Mouse (Mus musculus): ENCODE measurements around the gene Gm49776.
"Not testable (repeated sequence)": the region's sequence is repeated elsewhere in the genome, so short reads cannot be mapped to it uniquely, and the experiment has no call there.

The Gm49776 gene

DNA sequence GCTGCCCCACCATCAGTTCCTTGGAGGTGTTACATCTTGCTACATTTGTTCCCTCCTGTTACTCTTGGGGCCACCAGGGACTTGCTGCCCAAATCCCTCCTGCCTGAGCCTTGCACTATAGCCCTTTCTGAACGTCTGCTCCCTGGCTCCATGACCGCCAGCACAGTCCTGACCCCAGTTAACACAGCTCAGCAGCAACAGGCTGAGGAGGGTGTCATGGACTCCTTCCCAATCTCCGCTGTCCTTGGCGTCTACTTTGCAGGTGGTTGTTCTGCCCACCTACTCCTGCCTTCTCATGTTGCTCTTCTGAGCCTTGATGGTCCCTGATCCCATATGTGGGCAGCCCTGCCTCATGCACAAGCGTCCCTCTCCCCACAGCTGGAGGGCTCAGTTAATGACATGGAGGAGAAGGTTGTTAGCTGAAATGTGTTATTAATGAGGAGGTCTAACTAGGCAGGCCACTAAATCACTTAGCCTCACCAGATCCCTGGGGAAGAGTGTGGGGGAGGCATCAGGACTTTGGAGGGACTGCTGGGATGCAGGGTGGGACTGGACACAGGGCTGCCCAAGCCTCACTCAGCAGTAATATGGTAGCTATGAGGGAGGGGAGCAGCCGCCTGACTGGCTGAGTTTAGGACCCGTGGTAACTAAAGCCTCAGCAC is 54.6 kb downstream of the Gm49776 start:
- DNase-seq (ENCODE audit: low read depth, low spot score) = no peak

DNA sequence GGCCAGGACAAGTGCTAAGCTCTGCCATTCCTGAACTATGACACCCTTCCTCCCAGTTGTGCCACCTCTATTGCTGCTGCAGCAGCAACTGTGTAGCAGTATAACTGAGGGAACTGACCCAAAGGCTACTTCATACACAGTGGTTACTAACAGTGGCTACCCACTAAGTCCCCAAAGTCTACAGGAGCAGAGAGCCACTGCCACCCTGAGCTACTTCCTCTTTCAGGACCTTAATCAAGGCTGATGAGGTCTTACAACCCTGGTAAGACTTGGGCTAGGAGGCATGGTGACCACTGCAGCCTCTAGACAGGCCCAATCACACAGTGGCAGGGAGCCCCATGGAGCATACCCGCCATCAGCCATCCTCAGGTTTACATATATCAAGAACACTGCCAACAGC is 56.1 kb downstream of the Gm49776 start:
- DNase-seq (ENCODE audit: low read depth, low spot score) = no peak

DNA sequence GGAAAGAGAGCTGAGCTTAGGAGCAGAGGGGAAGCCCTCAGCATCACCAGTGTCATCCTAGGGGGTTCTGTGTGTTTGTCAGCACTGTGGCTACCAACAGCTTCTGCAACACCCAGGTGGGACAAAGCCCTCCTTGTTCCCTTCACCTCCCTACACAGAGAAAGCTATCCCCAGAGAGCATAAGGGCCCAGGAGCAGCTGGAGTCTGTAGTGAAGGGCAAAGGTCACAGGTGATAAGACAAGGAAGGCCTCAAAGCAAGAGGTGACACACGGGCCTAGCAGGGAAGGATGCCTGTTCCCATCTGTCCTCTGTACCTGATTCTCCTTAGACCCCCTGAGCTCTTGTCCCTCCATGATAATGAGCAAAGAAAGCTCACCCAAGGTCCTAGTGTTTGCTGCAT is 56.5 kb downstream of the Gm49776 start:
- DNase-seq (ENCODE audit: low read depth, low spot score) = no peak

DNA sequence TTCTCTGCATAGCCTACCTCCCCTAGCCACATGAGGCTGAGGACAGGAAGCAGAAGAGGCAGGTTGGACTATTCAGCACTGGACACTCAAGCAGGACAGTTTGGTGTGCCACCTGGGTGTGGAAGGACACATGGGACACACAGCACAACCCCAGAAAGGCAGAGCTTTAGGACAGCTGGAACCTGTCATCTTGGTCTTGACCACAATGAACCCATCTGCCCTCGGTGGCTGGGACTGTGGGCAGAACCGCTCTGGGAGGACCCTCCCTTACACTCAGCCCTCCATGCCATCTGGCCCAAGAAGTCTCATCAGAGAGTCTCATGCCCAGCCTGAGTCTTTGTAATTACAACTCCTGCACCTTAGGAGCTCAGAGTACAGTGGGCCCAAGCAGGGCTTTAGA is 58.1 kb downstream of the Gm49776 start:
- DNase-seq (ENCODE audit: low read depth, low spot score) = no peak

DNA sequence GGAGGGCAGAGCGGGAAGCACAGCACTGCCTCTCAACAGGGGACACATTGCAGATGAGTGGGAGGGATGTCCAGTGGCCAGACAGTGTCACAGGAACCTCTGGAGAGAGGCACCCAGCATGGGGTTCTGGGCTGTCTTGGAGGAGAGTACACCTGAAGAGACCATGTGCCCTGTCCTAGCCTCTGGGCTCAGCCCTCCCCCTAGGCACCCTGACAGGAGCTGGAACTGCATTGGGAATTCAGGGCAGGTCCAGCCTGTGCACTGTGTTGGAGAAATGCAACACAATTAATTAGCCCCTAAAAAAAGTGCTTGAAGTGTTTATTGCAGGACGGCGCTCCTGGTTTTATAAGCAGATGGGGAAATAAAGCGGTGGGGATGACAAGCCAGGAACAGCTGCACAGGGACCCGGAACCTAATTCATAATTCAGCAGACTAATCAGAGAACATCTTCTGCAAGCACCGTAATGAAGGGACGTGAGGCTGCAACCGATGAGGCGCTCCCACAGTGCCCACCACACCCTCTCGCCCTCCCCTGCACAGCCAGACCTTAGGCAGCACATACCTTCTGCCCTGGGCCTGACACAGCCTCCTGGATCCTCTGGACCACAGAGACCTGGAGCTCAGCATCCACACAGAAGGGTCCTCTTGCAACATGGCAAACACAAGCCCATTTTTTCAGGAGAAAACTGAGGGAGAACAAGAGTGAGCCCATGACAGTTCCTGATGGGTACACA is 59.6 kb downstream of the Gm49776 start:
- DNase-seq (ENCODE audit: low read depth, low spot score) = no peak

DNA sequence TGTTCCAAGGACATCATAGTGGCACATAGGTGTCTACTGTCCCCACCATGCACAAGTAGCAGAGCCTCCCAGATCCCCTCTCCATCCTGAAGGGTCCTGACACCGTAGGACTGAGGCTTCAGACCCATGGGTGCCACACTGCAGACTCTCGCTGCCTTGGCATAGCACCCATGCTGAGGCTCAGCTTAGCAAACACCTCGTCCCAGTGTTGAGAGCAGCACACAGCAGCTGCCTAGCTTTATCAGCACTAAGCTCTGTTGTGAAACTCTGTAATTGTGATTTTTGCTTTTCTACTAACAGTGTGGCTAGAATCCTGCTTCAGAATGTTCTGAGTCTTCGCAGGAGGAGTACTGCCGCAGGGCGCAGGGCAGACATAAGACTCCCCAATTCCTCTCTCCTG is 60.2 kb downstream of the Gm49776 start:
- no peak for DNase-seq (ENCODE audit: low read depth, low spot score)

DNA sequence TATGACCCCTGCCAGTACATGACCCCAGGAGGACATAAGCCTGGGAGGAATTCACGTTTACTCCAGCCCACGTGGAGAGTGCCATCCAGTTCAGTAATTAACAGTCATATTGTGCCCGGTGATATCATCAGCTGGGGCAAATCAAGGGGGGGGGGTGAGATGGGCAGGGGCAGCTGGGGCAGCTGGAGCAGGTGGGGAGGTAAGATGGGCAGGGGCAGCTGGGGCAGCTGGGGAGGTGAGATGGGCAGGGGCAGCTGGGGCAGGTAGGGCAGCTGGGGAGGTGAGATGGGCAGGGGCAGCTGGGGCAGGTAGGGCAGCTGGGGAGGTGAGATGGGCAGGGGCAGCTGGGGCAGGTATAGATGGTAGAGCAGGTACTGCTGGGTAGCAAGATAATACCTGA is 62.6 kb downstream of the Gm49776 start:
- DNase-seq (ENCODE audit: low read depth, low spot score) = not testable (repeated sequence)
